Mouse (Mus musculus): Measurements from ENCODE around the gene Pdlim4. TPM values are rescaled to one million over a fixed set of nuclear protein-coding genes. Genes with fewer than 3 reads are reported as not detected.

Gene Pdlim4
- polyA plus RNA-seq, 1 experiment from 2014 or later = 27.8 TPM

DNA sequence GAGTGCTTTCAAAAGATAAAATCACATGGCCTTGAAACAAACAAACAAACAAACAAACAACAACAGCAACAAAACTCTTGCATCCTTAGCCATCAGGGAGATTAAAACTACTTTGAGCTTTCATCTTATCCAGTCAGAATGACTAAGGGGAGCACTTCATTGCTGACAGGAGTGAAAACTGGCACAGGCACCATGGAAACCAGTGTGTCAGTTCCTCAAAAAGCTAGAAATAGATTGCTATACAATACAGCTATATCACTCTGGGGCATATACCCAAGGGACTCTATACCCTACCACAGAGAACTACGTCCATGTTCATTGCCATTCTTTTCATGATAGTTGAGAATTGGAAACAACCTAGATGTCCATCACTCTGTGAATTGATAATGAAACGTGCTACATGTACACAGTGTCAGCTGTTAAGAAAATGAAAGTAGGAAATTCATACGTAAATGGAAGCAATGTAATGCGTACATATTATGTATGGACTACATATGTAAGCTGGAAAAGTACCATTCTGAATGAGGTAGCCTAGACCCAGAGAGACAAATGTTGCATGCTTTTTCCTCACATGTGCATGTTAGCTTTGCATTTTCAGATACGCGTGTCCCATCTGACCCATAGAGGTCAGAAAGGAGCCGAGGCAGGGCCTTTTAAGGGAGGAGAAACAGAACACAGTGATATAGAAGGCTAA is 19.6 kb upstream of the Pdlim4 start:
- no peaks in the 10 kb centered on the region for H3K27me3 ChIP-seq (ENCODE audit: insufficient read depth, poor library complexity, severe bottlenecking)
- no peaks in the 10 kb centered on the region for H3K36me3 ChIP-seq
- no peak for DNase-seq (ENCODE audit: low spot score)
- WGBS = 81% methylated on average over 7 of the region's 7 CpGs
- no peaks in the 10 kb centered on the region for H3K9me3 ChIP-seq
- H3K4me1 ChIP-seq = peaks cover 14% of the 10 kb centered on the region
- H3K4me3 ChIP-seq = no peak overlapping the region
- H3K27ac ChIP-seq = no peak overlapping the region

DNA sequence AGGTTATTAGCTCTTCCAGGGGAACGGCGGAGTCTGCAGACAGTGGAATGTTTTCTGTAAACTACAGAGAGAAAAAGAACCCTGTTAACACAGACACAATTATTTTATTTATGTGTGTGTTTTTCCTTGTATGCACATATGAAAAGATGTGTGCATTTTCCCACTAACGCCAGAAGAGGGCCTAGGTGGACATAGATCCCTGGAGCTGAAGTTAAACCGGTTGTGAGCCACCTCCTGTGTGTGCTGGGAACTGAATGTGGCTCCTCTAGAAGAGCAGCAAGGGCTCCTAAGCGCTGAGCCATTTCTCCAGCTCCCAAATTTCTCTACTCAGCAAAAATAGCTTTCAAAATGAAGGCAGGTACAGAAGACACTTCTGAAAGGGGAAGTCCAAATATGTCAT is 17.0 kb upstream of the Pdlim4 start:
- H3K27ac ChIP-seq = no peak overlapping the region
- H3K9me3 ChIP-seq = no peaks in the 10 kb centered on the region
- no peak for DNase-seq (ENCODE audit: low spot score)
- H3K4me3 ChIP-seq = no peak overlapping the region
- H3K4me1 ChIP-seq = no peaks in the 10 kb centered on the region
- 57% methylated on average over 5 of the region's 5 CpGs for WGBS
- H3K27me3 ChIP-seq (ENCODE audit: insufficient read depth, poor library complexity, severe bottlenecking) = no peaks in the 10 kb centered on the region
- H3K36me3 ChIP-seq = no peaks in the 10 kb centered on the region

DNA sequence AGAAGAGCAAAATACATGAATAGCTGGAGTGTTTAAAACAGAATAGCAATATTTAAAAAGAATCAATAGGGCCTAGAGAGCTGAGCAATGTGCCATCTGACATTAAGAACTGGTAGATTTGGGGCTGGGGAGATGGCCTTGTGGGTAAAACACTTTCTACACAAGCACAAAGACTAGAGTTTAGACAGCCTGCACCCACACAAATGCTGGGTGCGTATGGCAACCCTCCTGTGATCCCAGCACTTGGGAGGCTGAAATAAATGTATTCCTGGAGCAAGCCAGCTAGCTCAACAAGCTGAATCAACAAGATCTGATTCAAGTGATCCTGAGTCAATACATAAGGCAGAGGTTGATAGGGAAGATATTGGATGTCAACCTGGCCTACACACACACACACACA is 16.2 kb upstream of the Pdlim4 start:
- no peaks in the 10 kb centered on the region for H3K9me3 ChIP-seq
- 0 out of 2 replicates have a peak, but pooled peaks cover 3% of the 10 kb centered on the region for H3K4me1 ChIP-seq
- DNase-seq (ENCODE audit: low spot score) = no peak
- 79% methylated on average over 1 of the region's 1 CpGs for WGBS
- no peak overlapping the region for H3K27ac ChIP-seq
- H3K27me3 ChIP-seq (ENCODE audit: insufficient read depth, poor library complexity, severe bottlenecking) = no peaks in the 10 kb centered on the region
- H3K4me3 ChIP-seq = no peak overlapping the region
- H3K36me3 ChIP-seq = no peaks in the 10 kb centered on the region

DNA sequence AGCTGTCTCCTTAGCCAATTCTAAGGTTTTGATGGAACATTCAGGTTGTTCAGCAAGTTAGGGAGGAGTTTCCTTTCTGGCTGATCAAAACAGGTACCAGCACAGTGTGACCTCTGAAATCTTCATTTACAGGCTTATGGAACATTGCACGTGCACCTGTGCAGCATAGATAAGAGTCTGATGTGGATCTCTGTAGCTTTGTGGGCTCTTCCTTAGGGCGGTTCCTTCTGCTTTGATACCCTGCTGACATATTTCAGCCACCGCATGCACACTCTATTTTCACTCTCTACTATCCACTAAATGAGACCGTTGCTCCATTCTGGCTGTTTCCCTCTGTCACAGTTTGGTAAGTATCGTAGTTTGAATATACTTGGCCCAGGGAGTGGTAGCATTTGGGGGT is 13.9 kb upstream of the Pdlim4 start:
- Histone ChIP-seq H3K36me3 (no peaks in the 10 kb centered on the region), H3K4me3 (no peak overlapping the region), H3K9me3 (no peaks in the 10 kb centered on the region), H3K27me3 (ENCODE audit: insufficient read depth, poor library complexity, severe bottlenecking) (no peaks in the 10 kb centered on the region), H3K27ac (no peak overlapping the region), H3K4me1 (0 out of 2 replicates have a peak, but pooled peaks cover 3% of the 10 kb centered on the region)
- no peak for DNase-seq (ENCODE audit: low spot score)
- 86% methylated on average over 5 of the region's 5 CpGs for WGBS

DNA sequence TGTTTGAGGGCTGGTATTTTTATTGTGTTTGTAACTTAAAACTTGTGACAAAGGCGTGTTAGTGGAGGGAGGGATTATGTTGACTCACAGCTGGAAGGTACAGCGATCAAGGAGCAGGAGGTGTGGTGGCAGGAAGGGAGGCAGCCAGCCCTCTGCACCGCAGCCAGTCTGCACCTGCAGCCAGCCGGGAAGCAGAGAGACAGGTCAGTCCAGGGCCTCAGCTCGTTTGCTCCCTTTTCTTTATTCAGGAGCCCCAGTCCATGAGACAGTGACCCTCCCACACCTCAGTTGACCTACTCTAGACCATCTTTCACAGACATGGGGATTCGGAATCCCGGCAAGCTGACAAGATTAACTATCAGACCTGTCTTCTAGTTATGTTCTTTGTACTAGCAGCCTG is 11.6 kb upstream of the Pdlim4 start:
- no peaks in the 10 kb centered on the region for H3K36me3 ChIP-seq
- DNase-seq (ENCODE audit: low spot score) = peak; percentile 69
- H3K4me1 ChIP-seq = 0 out of 2 replicates have a peak, but pooled peaks cover 3% of the 10 kb centered on the region
- H3K9me3 ChIP-seq = no peaks in the 10 kb centered on the region
- H3K27me3 ChIP-seq (ENCODE audit: insufficient read depth, poor library complexity, severe bottlenecking) = peaks cover 3% of the 10 kb centered on the region
- WGBS = 30% methylated on average over 7 of the region's 7 CpGs
- H3K4me3 ChIP-seq = no peak overlapping the region
- H3K27ac ChIP-seq = no peak overlapping the region

DNA sequence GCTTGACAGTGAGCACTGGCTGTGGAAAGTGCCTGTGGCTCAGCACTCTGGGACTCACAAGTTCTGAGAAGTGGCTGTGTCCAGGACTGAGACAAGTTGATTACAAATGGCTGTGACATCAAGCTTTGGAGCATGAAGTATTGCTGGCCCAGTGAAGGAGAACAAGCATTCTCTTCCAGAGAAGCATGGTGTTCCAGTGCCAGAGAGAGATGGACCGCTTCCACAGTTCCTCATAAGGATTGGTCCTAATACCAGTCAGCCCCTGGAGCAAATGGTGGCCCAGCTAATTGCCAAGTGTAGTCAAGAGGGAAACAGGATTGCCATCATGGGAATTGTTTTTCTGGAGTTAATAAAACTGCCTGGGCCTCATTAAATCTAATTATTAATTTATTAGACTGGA is 7.3 kb upstream of the Pdlim4 start:
- no peak for DNase-seq (ENCODE audit: low spot score)
- H3K9me3 ChIP-seq = no peaks in the 10 kb centered on the region
- WGBS = 90% methylated on average over 1 of the region's 1 CpGs
- H3K36me3 ChIP-seq = no peaks in the 10 kb centered on the region
- H3K4me3 ChIP-seq = no peak overlapping the region
- no peak overlapping the region for H3K27ac ChIP-seq
- H3K4me1 ChIP-seq = peaks cover 20% of the 10 kb centered on the region
- peaks cover 24% of the 10 kb centered on the region for H3K27me3 ChIP-seq (ENCODE audit: insufficient read depth, poor library complexity, severe bottlenecking)

DNA sequence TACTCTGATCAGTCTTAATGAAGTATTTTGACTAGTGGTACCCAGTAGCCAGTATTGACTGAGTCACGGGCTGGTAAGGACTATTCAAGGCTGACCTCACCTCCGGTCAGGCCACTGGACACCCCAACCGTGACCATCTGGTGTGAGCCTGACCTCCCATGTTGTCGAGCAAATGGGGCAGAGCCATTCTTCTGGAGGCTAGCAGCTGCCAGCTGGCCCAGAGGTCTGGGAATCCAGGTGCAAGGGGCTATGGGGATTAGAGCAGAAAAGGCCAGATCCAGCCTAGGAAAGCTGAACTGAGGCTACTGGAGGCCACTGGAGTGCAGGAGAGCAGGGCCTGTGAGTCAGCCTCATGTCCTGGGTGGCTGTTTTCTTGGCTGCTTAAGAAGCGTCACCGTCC is 6.5 kb upstream of the Pdlim4 start:
- Histone ChIP-seq H3K4me3 (no peak overlapping the region), H3K4me1 (peaks cover 17% of the 10 kb centered on the region), H3K36me3 (no peaks in the 10 kb centered on the region), H3K27me3 (ENCODE audit: insufficient read depth, poor library complexity, severe bottlenecking) (peaks cover 32% of the 10 kb centered on the region), H3K27ac (no peak overlapping the region), H3K9me3 (no peaks in the 10 kb centered on the region)
- no peak for DNase-seq (ENCODE audit: low spot score)
- WGBS = 75% methylated on average over 6 of the region's 6 CpGs

DNA sequence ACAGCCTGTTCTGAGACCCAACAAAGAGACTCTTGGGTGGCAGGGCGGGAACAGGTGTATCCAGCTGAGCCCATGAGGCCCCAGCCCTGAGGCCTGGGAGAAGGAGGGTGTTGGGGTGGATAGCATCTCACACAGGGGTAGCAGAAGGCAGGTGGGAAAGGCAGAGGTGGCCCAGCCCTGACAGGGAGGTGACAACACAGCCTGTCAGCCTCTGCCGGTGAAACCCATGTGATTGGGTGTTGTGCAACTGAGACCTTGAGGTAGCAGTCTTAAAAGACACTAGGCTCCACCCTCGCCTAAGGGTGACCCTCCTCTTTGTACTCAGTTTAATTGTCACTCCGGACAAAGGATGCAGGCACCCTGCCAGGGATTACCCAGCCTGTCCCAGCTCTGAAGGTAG is 4.5 kb upstream of the Pdlim4 start:
- Histone ChIP-seq H3K27ac (no peak overlapping the region), H3K36me3 (no peaks in the 10 kb centered on the region), H3K9me3 (no peaks in the 10 kb centered on the region), H3K4me3 (no peak overlapping the region), H3K4me1 (peaks cover 26% of the 10 kb centered on the region), H3K27me3 (ENCODE audit: insufficient read depth, poor library complexity, severe bottlenecking) (peaks cover 51% of the 10 kb centered on the region)
- no peak for DNase-seq (ENCODE audit: low spot score)
- WGBS = 54% methylated on average over 4 of the region's 4 CpGs

DNA sequence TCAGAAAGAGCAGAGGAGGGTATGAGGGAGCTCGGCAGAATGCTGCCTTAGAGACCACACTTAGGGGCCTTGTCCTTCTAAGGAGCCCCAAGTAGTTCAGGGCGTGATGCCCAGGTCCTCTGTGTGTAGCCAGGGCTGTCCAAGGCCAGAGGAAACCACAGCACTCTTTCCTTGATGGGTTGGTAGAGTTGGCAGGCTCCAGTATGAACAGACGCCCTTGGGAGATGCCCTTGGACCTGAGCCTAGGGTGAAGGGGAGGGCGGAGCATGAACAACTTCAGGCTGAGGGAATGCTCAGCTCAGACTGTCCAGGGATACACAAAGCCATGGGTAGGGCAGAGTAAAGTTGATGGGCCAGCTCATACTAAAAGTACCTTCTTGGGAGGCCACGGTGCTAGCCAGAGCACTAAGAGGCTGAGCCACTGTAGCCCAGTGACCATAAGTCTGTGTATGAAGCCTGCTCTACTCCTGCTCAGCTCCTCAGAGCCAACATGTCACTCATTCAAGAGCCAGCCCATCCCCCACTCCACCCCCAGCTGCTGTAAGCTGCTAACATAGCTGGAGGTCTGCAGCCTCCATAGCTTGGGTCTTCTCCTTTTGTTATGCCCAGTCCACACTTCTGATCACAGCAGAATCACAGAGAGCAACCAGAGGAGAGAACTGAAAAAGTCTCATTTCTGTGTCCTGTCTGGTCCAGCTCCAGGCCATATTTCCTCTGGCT is 3.1 kb upstream of the Pdlim4 start:
- H3K9me3 ChIP-seq = no peaks in the 10 kb centered on the region
- peaks cover 64% of the 10 kb centered on the region for H3K27me3 ChIP-seq (ENCODE audit: insufficient read depth, poor library complexity, severe bottlenecking)
- H3K4me3 ChIP-seq = no peak overlapping the region
- no peaks in the 10 kb centered on the region for H3K36me3 ChIP-seq
- WGBS = 79% methylated on average over 5 of the region's 5 CpGs
- peaks cover 40% of the 10 kb centered on the region for H3K4me1 ChIP-seq
- no peak overlapping the region for H3K27ac ChIP-seq
- DNase-seq (ENCODE audit: low spot score) = no peak

DNA sequence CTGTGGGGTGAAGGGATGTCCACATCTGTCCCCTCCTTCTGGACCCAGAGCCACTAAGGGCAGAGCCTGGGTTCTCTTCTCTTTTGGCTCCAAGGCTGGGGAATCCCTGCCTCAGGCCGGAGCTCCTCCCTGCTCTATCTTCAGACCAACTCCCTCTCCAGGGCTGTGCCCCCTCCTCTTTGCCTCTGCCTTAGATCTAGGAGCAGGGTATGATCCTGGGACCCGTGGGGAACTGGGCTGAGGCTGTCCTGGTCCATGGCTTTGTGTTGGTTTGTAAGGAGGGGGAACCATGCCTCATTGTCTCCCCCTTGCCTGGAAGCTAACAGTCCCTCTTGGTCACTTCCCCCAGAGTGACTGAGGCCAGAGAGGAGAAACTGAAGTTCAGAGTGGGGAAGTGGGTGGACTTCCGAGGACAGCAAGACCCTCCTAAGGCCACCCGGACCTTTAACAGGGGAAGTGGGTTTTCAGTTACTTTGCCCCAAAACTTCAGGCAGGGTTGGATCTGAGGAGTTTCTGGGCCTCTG is 756 bp downstream of the Pdlim4 start:
- Histone ChIP-seq H3K4me3 (peak overlapping the region; percentile 69), H3K4me1 (peaks cover 52% of the 10 kb centered on the region), H3K9me3 (no peaks in the 10 kb centered on the region), H3K27me3 (ENCODE audit: insufficient read depth, poor library complexity, severe bottlenecking) (peaks cover 66% of the 10 kb centered on the region), H3K27ac (peak overlapping the region; percentile 79), H3K36me3 (no peaks in the 10 kb centered on the region)
- DNase-seq (ENCODE audit: low spot score) = no peak
- 23% methylated on average over 4 of the region's 4 CpGs for WGBS

DNA sequence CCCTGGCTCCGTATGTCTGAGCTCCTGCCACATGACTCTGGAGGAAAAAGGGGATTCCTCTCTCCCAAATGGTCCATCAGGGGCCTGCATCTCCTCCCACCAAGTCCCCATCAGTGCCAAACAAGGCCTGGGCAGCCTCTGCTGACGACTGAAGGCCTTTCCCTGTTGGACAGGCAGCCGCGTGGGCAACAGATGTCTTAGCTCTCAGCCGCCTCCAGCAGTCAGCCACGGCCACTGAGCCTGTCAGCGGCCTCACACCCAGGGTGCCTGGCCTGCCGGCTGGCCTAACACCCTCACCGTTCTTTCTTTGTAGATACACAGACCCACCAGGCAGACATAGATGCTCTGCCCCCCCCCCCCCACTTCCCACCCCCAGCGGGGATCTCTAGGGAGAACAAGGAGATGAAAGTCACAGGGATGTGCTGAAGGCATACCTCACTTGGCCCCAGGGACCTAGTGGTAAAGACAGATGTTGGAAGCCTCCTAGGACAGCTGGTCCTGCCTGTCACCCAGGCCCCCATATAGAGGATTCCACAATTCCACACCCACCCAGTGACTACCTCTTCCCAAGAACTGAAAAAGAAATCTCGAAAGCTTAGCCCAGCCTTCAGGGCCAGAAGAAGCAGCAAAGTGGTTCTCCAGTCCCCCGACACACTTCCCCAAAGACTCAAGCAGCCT is 1.4 kb downstream of the Pdlim4 start:
- peak; percentile 91 for DNase-seq (ENCODE audit: low spot score)
- Histone ChIP-seq H3K27me3 (ENCODE audit: insufficient read depth, poor library complexity, severe bottlenecking) (peaks cover 66% of the 10 kb centered on the region), H3K4me3 (peak overlapping the region; percentile 69; the same call in 1 of the 2 replicates), H3K4me1 (peaks cover 48% of the 10 kb centered on the region), H3K27ac (peak overlapping the region; percentile 9), H3K9me3 (no peaks in the 10 kb centered on the region), H3K36me3 (no peaks in the 10 kb centered on the region)
- WGBS = 17% methylated on average over 12 of the region's 12 CpGs

DNA sequence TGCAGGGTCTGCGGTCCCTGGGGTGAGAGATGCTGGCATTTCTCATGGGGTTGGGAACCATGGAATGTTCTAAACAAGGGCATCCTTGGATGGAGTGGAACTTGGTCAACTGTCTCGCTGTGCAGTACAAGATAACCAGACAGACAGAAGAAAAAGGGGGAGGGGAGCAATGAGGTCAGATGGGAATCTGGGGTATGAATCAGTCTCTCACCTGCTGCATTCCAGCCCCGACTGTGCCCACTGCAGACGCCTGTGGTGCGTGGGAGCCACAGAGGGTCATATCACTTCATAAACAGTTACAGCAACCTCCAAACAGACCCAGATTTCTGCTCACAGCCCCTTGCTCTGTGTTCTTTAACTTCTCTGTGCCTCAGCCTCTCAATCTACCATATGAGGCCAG is 2.4 kb downstream of the Pdlim4 start:
- no peak overlapping the region for H3K27ac ChIP-seq
- H3K4me3 ChIP-seq = no peak overlapping the region
- H3K36me3 ChIP-seq = no peaks in the 10 kb centered on the region
- H3K4me1 ChIP-seq = peaks cover 49% of the 10 kb centered on the region
- no peaks in the 10 kb centered on the region for H3K9me3 ChIP-seq
- no peak for DNase-seq (ENCODE audit: low spot score)
- peaks cover 62% of the 10 kb centered on the region for H3K27me3 ChIP-seq (ENCODE audit: insufficient read depth, poor library complexity, severe bottlenecking)
- WGBS = 63% methylated on average over 5 of the region's 5 CpGs

DNA sequence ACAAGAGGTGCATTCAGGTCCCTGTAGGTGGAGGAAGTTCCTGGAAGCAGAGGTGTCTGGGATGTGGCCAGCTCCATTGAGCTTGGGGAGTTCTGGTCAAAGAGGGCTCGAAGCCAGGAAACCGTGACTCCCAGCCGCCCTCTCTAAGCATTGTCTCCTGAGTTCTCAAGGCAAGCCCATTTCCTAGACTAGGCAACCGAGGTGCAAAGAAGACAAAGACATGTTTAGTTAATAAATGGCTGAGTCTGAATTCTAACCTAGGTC is 3.0 kb downstream of the Pdlim4 start:
- Histone ChIP-seq H3K4me3 (no peak overlapping the region), H3K9me3 (no peaks in the 10 kb centered on the region), H3K36me3 (no peaks in the 10 kb centered on the region), H3K27ac (no peak overlapping the region), H3K4me1 (peaks cover 50% of the 10 kb centered on the region), H3K27me3 (ENCODE audit: insufficient read depth, poor library complexity, severe bottlenecking) (peaks cover 61% of the 10 kb centered on the region)
- DNase-seq (ENCODE audit: low spot score) = no peak
- 89% methylated on average over 4 of the region's 4 CpGs for WGBS
